Mouse (Mus musculus) liver, postnatal 0 days (tissue): ENCODE measurements around the gene Oit1.

ENCODE experiments used
- CTCF ChIP-seq: sonication (generic); IDR thresholded peaks from 2 replicates; pipeline ENCODE4 v1.5.1; 2016; ENCODE audit warnings: antibody characterized with exemption, low read depth
- EP300 ChIP-seq: IDR thresholded peaks from 2 replicates; pipeline ENCODE4 v1.6.1; 2016; ENCODE audit warnings: antibody characterized with exemption, low read depth, mild to moderate bottlenecking

DNA sequence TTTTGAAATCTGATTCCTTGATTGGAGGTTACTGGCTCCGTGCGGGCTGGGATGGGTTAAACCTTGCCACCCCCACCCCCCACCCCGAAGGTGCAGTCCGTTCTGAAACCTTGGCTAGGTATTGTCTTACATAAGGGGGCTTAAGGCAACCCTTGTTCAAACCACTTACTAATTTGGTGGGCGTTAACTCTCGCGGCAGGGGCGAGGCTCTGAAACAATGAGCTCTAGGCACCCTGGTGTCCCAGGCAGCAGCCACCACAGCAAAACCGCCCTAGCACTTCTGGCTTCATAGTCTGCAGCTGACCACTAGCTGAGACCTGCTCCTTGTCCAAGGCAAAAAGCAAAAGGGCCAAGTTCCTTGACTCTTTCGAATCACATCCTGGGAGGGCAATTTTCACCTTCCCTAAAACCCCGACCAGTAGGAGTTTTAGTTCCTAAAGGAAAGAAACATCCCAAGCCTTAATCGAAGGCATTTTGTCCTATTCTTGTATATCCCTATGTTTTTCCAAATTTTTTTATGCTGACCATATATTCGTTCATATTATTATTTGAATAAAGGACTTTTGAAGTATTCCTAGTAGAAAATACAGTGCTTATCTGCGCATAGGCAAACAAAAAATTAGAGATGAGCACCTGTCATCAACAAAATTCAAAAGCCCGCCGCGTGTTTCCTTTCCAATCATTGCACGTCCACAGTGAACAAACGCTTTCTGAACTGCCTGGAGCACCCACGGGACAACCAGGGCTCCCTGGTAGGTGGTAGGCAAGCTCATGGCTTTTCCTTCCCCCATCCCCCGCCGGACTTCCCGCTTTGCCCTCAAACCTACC, 62.0 kb downstream of the Oit1 start:
- TF ChIP-seq CTCF, result no peak
- TF ChIP-seq EP300, result no peak
